11 mouse cellular contexts compared by ENCODE assay signal in the genomic region with DNA sequence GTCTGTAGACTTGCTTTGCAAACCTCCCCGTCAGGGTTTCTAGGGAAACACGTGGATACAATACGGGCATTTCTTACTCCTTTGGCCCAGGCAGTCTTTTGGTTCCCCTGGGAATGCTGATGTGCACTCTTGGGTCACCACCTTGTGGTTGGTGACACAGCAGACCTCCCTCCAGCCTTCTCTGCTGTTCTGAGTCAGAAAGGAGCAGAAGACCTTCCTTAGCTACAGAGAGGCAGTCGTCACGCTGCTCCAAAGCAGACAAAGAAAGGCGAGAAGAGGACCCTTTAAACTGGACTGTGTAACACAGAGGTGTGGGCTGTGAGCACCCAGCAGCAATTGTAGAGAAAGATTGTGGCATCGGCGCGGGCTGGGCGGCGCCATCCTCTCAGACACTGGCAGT. TPM values are rescaled to one million over a fixed set of nuclear protein-coding genes. Genes with fewer than 3 reads are reported as not detected.
DNase-seq lines count a peak whose midpoint lies in the region; ATAC-seq and TF ChIP-seq lines count a peak whose summit lies in the region.
"Had no signal": no experiment of that assay in that cellular context is flagged by ENCODE, and none has a peak within 500 bp of the region (broad histone marks: within the 10 kb centered on the region; RNA-seq: fewer than 3 reads in every experiment).

No protein-coding gene starts in this region.

- H3K9me3 ChIP-seq in forebrain, embryonic 13.5 days (replicated peaks), result no peaks in the 10 kb centered on the region
- 0 out of 2 replicates have a peak, but pooled peaks cover 6% of the 10 kb centered on the region for H3K9me3 ChIP-seq in midbrain, embryonic 10.5 days (replicated peaks)
- H3K9me3 ChIP-seq: megakaryocyte, embryonic 14.5 days had no signal

- peak overlapping the region; percentile 65 for H3K27ac ChIP-seq in gastrocnemius, adult 2 months
- H3K27ac ChIP-seq in forebrain, embryonic 13.5 days, result peak overlapping the region; percentile 97
- H3K27ac ChIP-seq in midbrain, embryonic 10.5 days (replicated peaks), result peak overlapping the region; percentile 83

- H3K79me3 ChIP-seq in C2C12 (ENCODE audit: low read depth), result no peaks in the 10 kb centered on the region

- intact Hi-C loops in gastrocnemius, adult 2 months (cut with DNase I), result no loop called here

- peak overlapping the region; percentile 45; the same call in 1 of the 2 replicates for H3K9ac ChIP-seq in forebrain, embryonic 13.5 days

- H3ac ChIP-seq in C2C12 (ENCODE audit: control insufficient read depth, insufficient read length, low read depth), result peak overlapping the region; percentile 2

- H3K36me3 ChIP-seq in C2C12 (ENCODE audit: control insufficient read depth, insufficient read depth), result no peaks in the 10 kb centered on the region
- H3K36me3 ChIP-seq in forebrain, embryonic 13.5 days (ENCODE audit: poor library complexity, severe bottlenecking), result no peaks in the 10 kb centered on the region
- no peaks in the 10 kb centered on the region for H3K36me3 ChIP-seq in midbrain, embryonic 10.5 days

- 10% methylated on average over 11 of the region's 11 CpGs for WGBS in forebrain, embryonic 13.5 days
- WGBS in midbrain, embryonic 10.5 days, result 27% methylated on average over 11 of the region's 11 CpGs

- peaks cover 41% of the 10 kb centered on the region for H3K4me1 ChIP-seq in forebrain, embryonic 13.5 days
- peaks cover 49% of the 10 kb centered on the region for H3K4me1 ChIP-seq in midbrain, embryonic 10.5 days

- no peaks in the 10 kb centered on the region for H3K79me2 ChIP-seq in C2C12 (ENCODE audit: control insufficient read depth, insufficient read depth)

- ATAC-seq in forebrain, embryonic 13.5 days, result peak; percentile 64

- peak overlapping the region; percentile 44 for H3K4me2 ChIP-seq in forebrain, embryonic 13.5 days

- DNase-seq in gastrocnemius, adult 2 months, result no peak
- no peak for DNase-seq in gastrocnemius, postnatal 25 days
- peak; percentile 47 for DNase-seq in midbrain, embryonic 10.5 days (ENCODE audit: low spot score)
- DNase-seq in kidney, postnatal 14 days, result no peak
- DNase-seq in layer of hippocampus, adult 9-11 months, result no peak
- no peak for DNase-seq in spleen, postnatal 4 days (ENCODE audit: low spot score in 2 of 2)
- DNase-seq: adrenal gland, postnatal 14 days had no signal

- TF ChIP-seq CTCF in gastrocnemius, adult 2 months (IDR thresholded peaks at IDR 0.05), result no peak
- TF ChIP-seq CTCF in C2C12 (IDR thresholded peaks at IDR 0.05; ENCODE audit: control insufficient read depth, insufficient read depth, insufficient read length), result no peak

- no peak overlapping the region for H3K4me3 ChIP-seq in gastrocnemius, adult 2 months
- H3K4me3 ChIP-seq in C2C12 (ENCODE audit: insufficient read depth, poor library complexity, severe bottlenecking), result no peak overlapping the region
- no peak overlapping the region for H3K4me3 ChIP-seq in forebrain, embryonic 13.5 days
- H3K4me3 ChIP-seq in midbrain, embryonic 10.5 days, result peak overlapping the region; percentile 21; the same call in 1 of the 2 replicates
- H3K4me3 ChIP-seq: megakaryocyte, embryonic 14.5 days had no signal

- H3K27me3 ChIP-seq in C2C12 (ENCODE audit: control insufficient read depth, insufficient read depth, insufficient read length), result no peaks in the 10 kb centered on the region
- no peaks in the 10 kb centered on the region for H3K27me3 ChIP-seq in forebrain, embryonic 13.5 days
- H3K27me3 ChIP-seq in midbrain, embryonic 10.5 days (ENCODE audit: low read depth, poor library complexity, severe bottlenecking), result peaks cover 11% of the 10 kb centered on the region
- H3K27me3 ChIP-seq: megakaryocyte, embryonic 14.5 days had no signal

TF ChIP-seq in C2C12, 6 proteins besides CTCF, POLR2A, EP300 and RAD21:
- peak; percentile 39 for TF ChIP-seq CEBPB (IDR thresholded peaks at IDR 0.05; ENCODE audit: low read depth)
- TF ChIP-seq MYOD1 (IDR thresholded peaks at IDR 0.05; ENCODE audit: control insufficient read depth, insufficient read length, low read depth), result no peak
- peak; percentile 12 for TF ChIP-seq USF1 (IDR thresholded peaks at IDR 0.05; ENCODE audit: low read depth)
- TF ChIP-seq MAX (IDR thresholded peaks at IDR 0.05), result peak; percentile 94
- peak; percentile 19 for TF ChIP-seq FOSL1 (IDR thresholded peaks at IDR 0.05; ENCODE audit: insufficient read depth, low read length, poor library complexity, severe bottlenecking)

RNA-seq across cellular contexts. Expression of a gene that starts 5.7 kb away (rescaled TPM):
- 10 to 100 TPM; 32.2 to 33.8 TPM for total RNA-seq in gastrocnemius, adult 2 months (2021)
- 10 to 100 TPM; 22.7 to 32.3 TPM for total RNA-seq in gastrocnemius, postnatal 25 days (2021)
- 12.0 TPM for polyA plus RNA-seq in C2C12 (2012; fragmentation: generic; extraction: Trizol)
- 46.1 and 53.1 TPM in 2 replicates for polyA plus RNA-seq in forebrain, embryonic 13.5 days (2015; fragmentation: Nextera tagmentation; extraction: Ambion mirVana)
- 33.2 and 35.5 TPM in 2 replicates for polyA plus RNA-seq in midbrain, embryonic 10.5 days (2016; fragmentation: Nextera tagmentation; extraction: Ambion mirVana)

RNA-seq across cellular contexts. Expression of a gene that starts 49.1 kb away (rescaled TPM):
- total RNA-seq in gastrocnemius, adult 2 months (2021), result not detected
- not detected for total RNA-seq in gastrocnemius, postnatal 25 days (2021)
- not detected for polyA plus RNA-seq in C2C12 (2012; fragmentation: generic; extraction: Trizol)
- 2.3 and 2.7 TPM in 2 replicates for polyA plus RNA-seq in forebrain, embryonic 13.5 days (2015; fragmentation: Nextera tagmentation; extraction: Ambion mirVana)
- 0.15 and 0.24 TPM in 2 replicates for polyA plus RNA-seq in midbrain, embryonic 10.5 days (2016; fragmentation: Nextera tagmentation; extraction: Ambion mirVana)
- total RNA-seq: hematopoietic stem cell, adult 5-6 weeks had no signal

RNA-seq across cellular contexts. Expression of a gene that starts 56.6 kb away (rescaled TPM):
- total RNA-seq in gastrocnemius, adult 2 months (2021), result 10 to 100 TPM; 21.5 to 28.2 TPM
- 10 to 100 TPM; 22.0 to 24.0 TPM for total RNA-seq in gastrocnemius, postnatal 25 days (2021)
- 49.7 TPM for polyA plus RNA-seq in C2C12 (2012; fragmentation: generic; extraction: Trizol)
- 54.2 and 54.8 TPM in 2 replicates for polyA plus RNA-seq in forebrain, embryonic 13.5 days (2015; fragmentation: Nextera tagmentation; extraction: Ambion mirVana)
- 28.6 and 39.6 TPM in 2 replicates for polyA plus RNA-seq in midbrain, embryonic 10.5 days (2016; fragmentation: Nextera tagmentation; extraction: Ambion mirVana)
